Mouse (Mus musculus): ENCODE measurements at regions not wholly inside any gene's neighbourhood (a gene's known extent, or its start where the extent isn't known, plus 50 kb on each side); places are given as distances from the start of the nearest gene placed in this dataset.

- no peak for TF ChIP-seq CTCF (IDR thresholded peaks at IDR 0.05; ENCODE audit: control insufficient read depth, insufficient read depth, insufficient replicate concordance, low read depth, low read length)
- no peak for TF ChIP-seq POLR2A (IDR thresholded peaks at IDR 0.05; ENCODE audit: control insufficient read depth, low read depth, low read length)
These were observed 547.0 kb downstream of the Etv1 start for GRCm38 (mm10) chr12:39326157-39326556.
